Mouse (Mus musculus) layer of hippocampus, postnatal 10 days (tissue): ENCODE measurements around the gene Tfpi2. TPM values are rescaled to one million over a fixed set of nuclear protein-coding genes. Genes with fewer than 3 reads are reported as not detected.

ENCODE experiments used
- DNase-seq, 2 experiments: peaks; one replicate each; pipeline ENCODE4 v3.0.0; 2021; ENCODE audit warnings: low spot score in 2 of 2
- long read RNA-seq: library from polyadenylated mRNA; stranded (forward); transcript quantifications from one replicate; pipeline ENCODE4 v2.0.0, GENCODE M21; 2023
- total RNA-seq, 2 experiments: library from RNA; stranded (reverse); gene quantifications; 2 replicates each; pipeline ENCODE4 v1.2.3; 2021

Tfpi2 gene
- under 1 TPM in 1 of 2 experiments, not detected in 1; 0.82 TPM for total RNA-seq
- long read RNA-seq: 0 reads

- DNase-seq: no peak
Observed at GRCm38 (mm10) chr6:3988750-3989149, at the start of gene Tfpi2. TSS of gene Tfpi2 (minus strand) at chr6:3988919.

- DNase-seq: no peak
Observed at GRCm38 (mm10) chr6:4030956-4031355, 42.2 kb upstream of the Tfpi2 start.

- no peak for DNase-seq
Observed at GRCm38 (mm10) chr6:4026367-4026766, 37.6 kb upstream of the Tfpi2 start.

GRCm38 (mm10) chr6:4022645-4023044, 33.9 kb upstream of the Tfpi2 start:
- no peak for DNase-seq

GRCm38 (mm10) chr6:4009548-4009947, 20.8 kb upstream of the Tfpi2 start:
- no peak for DNase-seq

- DNase-seq: no peak
Observed at GRCm38 (mm10) chr6:4008501-4009040, 19.9 kb upstream of the Tfpi2 start.

- no peak for DNase-seq
Observed at GRCm38 (mm10) chr6:4004808-4005207, 16.1 kb upstream of the Tfpi2 start.

GRCm38 (mm10) chr6:4003890-4004306, 15.2 kb upstream of the Tfpi2 start, which contains the start of gene Gng11:
TSS of gene Gng11 (plus strand) at chr6:4003904.
- DNase-seq: peak; percentile 18 to 46

- DNase-seq: no peak
Observed at GRCm38 (mm10) chr6:4003445-4003844, 14.7 kb upstream of the Tfpi2 start.

- no peak for DNase-seq
Observed at GRCm38 (mm10) chr6:4000716-4001115, 12.0 kb upstream of the Tfpi2 start.

- DNase-seq: no peak
Observed at GRCm38 (mm10) chr6:3999296-3999695, 10.6 kb upstream of the Tfpi2 start.

- no peak for DNase-seq
Observed at GRCm38 (mm10) chr6:3998089-3998488, 9.4 kb upstream of the Tfpi2 start.

- DNase-seq: no peak
Observed at GRCm38 (mm10) chr6:3993492-3993891, 4.8 kb upstream of the Tfpi2 start, which contains the start of gene Gngt1. TSS of gene Gngt1 (plus strand) at chr6:3993792.

GRCm38 (mm10) chr6:3982661-3983284, 5.9 kb downstream of the Tfpi2 start:
- DNase-seq: no peak

- DNase-seq: no peak
Observed at GRCm38 (mm10) chr6:3973679-3974078, 15.0 kb downstream of the Tfpi2 start.

- peak in 1 of 2 experiments; percentile 7 for DNase-seq
Observed at GRCm38 (mm10) chr6:3967676-3968626, 20.8 kb downstream of the Tfpi2 start.

GRCm38 (mm10) chr6:3954969-3955368, 33.8 kb downstream of the Tfpi2 start:
- DNase-seq: no peak

GRCm38 (mm10) chr6:3936140-3936714, 52.5 kb downstream of the Tfpi2 start:
- DNase-seq: no peak

- DNase-seq: no peak
Observed at GRCm38 (mm10) chr6:3935606-3936005, 53.1 kb downstream of the Tfpi2 start.

- DNase-seq: no peak
Observed at GRCm38 (mm10) chr6:3935048-3935447, 53.7 kb downstream of the Tfpi2 start.

GRCm38 (mm10) chr6:3926140-3926539, 62.6 kb downstream of the Tfpi2 start:
- no peak for DNase-seq
